17 mouse cellular contexts compared by ENCODE assay signal in genomic region chr19:32659346-32659745, GRCm38 (mm10).
"Had no signal": no experiment of that assay in that cellular context is flagged by ENCODE, and none has a peak within 500 bp of the region (broad histone marks: within the 10 kb centered on the region; RNA-seq: fewer than 3 reads in every experiment).

No protein-coding gene starts in this region.

- H3K4me1 ChIP-seq: limb, embryonic 10.5 days; limb, embryonic 13.5 days; liver, embryonic 15.5 days; megakaryocyte, embryonic 14.5 days; midbrain, embryonic 10.5 days; midbrain, embryonic 13.5 days had no signal

- H3K9me3 ChIP-seq: limb, embryonic 10.5 days; limb, embryonic 13.5 days; liver, embryonic 15.5 days; megakaryocyte, embryonic 14.5 days; midbrain, embryonic 10.5 days; midbrain, embryonic 13.5 days had no signal

- H3K36me3 ChIP-seq: liver, embryonic 15.5 days had no signal

- H3K4me2 ChIP-seq: limb, embryonic 13.5 days; liver, embryonic 11.5 days; liver, embryonic 15.5 days; lung, embryonic 14.5 days; midbrain, embryonic 13.5 days had no signal

- H3K9ac ChIP-seq: limb, embryonic 13.5 days; liver, embryonic 15.5 days; lung, embryonic 14.5 days; midbrain, embryonic 13.5 days had no signal

- H3K4me3 ChIP-seq: layer of hippocampus, adult 2 months; limb, embryonic 10.5 days; limb, embryonic 13.5 days; liver, embryonic 15.5 days; megakaryocyte, embryonic 14.5 days; midbrain, embryonic 10.5 days; midbrain, embryonic 13.5 days had no signal

- ATAC-seq: intestine, postnatal 0 days; lung, postnatal 0 days; midbrain, embryonic 13.5 days had no signal

- H3K27me3 ChIP-seq: limb, embryonic 13.5 days; liver, embryonic 15.5 days; megakaryocyte, embryonic 14.5 days; midbrain, embryonic 13.5 days had no signal

- DNase-seq: layer of hippocampus, adult 9-11 months; lung, embryonic 14.5 days; thymus, adult 2 months; thymus, postnatal 14 days; thymus, postnatal 4 days had no signal

- H3K27ac ChIP-seq: layer of hippocampus, adult 2 months; limb, embryonic 10.5 days; limb, embryonic 13.5 days; liver, embryonic 15.5 days; macrophage; midbrain, embryonic 10.5 days; midbrain, embryonic 13.5 days; stomach, postnatal 0 days had no signal
